In genomic region chr13:80695549-80696150, GRCm38 (mm10) we compare ENCODE assay signal across 15 mouse cellular contexts.
"Had no signal": no experiment of that assay in that cellular context is flagged by ENCODE, and none has a peak within 500 bp of the region (broad histone marks: within the 10 kb centered on the region; RNA-seq: fewer than 3 reads in every experiment).

No protein-coding gene starts in this region.

- H3K4me1 ChIP-seq: neural tube, embryonic 15.5 days; stomach, embryonic 15.5 days had no signal

- H3K9me3 ChIP-seq: neural tube, embryonic 15.5 days; stomach, embryonic 15.5 days had no signal

- H3K27me3 ChIP-seq: neural tube, embryonic 15.5 days; stomach, embryonic 15.5 days had no signal

- H3K36me3 ChIP-seq: neural tube, embryonic 15.5 days; stomach, embryonic 15.5 days had no signal

- H3K27ac ChIP-seq: neural tube, embryonic 15.5 days; stomach, embryonic 15.5 days; stomach, postnatal 0 days had no signal

- H3K4me2 ChIP-seq: neural tube, embryonic 15.5 days; stomach, embryonic 15.5 days had no signal

- H3K4me3 ChIP-seq: neural tube, embryonic 15.5 days; stomach, embryonic 15.5 days had no signal

- DNase-seq: retina, postnatal 1 day; right cerebral cortex, adult 18-20 months; right cerebral cortex, postnatal 14 days; right cerebral cortex, postnatal 25 days; right cerebral cortex, postnatal 4 days; spleen, adult 18-20 months; thymus, adult 18-20 months; thymus, adult 2 months; thymus, postnatal 14 days; thymus, postnatal 25 days; thymus, postnatal 36 days; thymus, postnatal 4 days had no signal

- H3K9ac ChIP-seq: neural tube, embryonic 15.5 days; stomach, embryonic 15.5 days had no signal
